Mouse (Mus musculus) kidney, adult 11 months (tissue): ENCODE data around the gene E2f4.

ENCODE experiments used
- DNase-seq: peaks from one replicate; pipeline ENCODE4 v3.0.0; 2022

The E2f4 gene

GRCm38 (mm10) chr8:105318662-105319190, 21.3 kb downstream of the E2f4 start:
- DNase-seq: no peak

GRCm38 (mm10) chr8:105323183-105323582, 25.7 kb downstream of the E2f4 start:
- DNase-seq: no peak

GRCm38 (mm10) chr8:105325641-105326093, 28.2 kb downstream of the E2f4 start:
- no peak for DNase-seq

- peak; percentile 95 for DNase-seq
Observed at GRCm38 (mm10) chr8:105326141-105326672, 28.7 kb downstream of the E2f4 start, which contains the start of the genes Lrrc29 and Tmem208. Gene Lrrc29 (minus strand): TSS chr8:105326278. Gene Tmem208 (plus strand): TSS chr8:105326354.

GRCm38 (mm10) chr8:105326968-105327367, 29.5 kb downstream of the E2f4 start:
- DNase-seq: no peak

GRCm38 (mm10) chr8:105330325-105330724, 32.9 kb downstream of the E2f4 start:
- no peak for DNase-seq

GRCm38 (mm10) chr8:105331469-105331868, 34.0 kb downstream of the E2f4 start:
- DNase-seq: no peak

- no peak for DNase-seq
Observed at GRCm38 (mm10) chr8:105331931-105332330, 34.5 kb downstream of the E2f4 start.

GRCm38 (mm10) chr8:105332523-105332922, 35.1 kb downstream of the E2f4 start:
- DNase-seq: no peak

GRCm38 (mm10) chr8:105336373-105337130, 39.1 kb downstream of the E2f4 start:
- DNase-seq: no peak

GRCm38 (mm10) chr8:105338992-105339391, 41.5 kb downstream of the E2f4 start:
- no peak for DNase-seq

- DNase-seq: no peak
Observed at GRCm38 (mm10) chr8:105339886-105340635, 42.6 kb downstream of the E2f4 start.

GRCm38 (mm10) chr8:105341399-105341798, 43.9 kb downstream of the E2f4 start:
- no peak for DNase-seq

- no peak for DNase-seq
Observed at GRCm38 (mm10) chr8:105342768-105343167, 45.3 kb downstream of the E2f4 start.

GRCm38 (mm10) chr8:105343791-105344574, 46.5 kb downstream of the E2f4 start:
- no peak for DNase-seq

- no peak for DNase-seq
Observed at GRCm38 (mm10) chr8:105345061-105345975, 47.9 kb downstream of the E2f4 start.

- peak; percentile 79 for DNase-seq
Observed at GRCm38 (mm10) chr8:105346611-105347427, 49.4 kb downstream of the E2f4 start.

- DNase-seq: peak; percentile 97
Observed at GRCm38 (mm10) chr8:105347428-105348221, 50.2 kb downstream of the E2f4 start, which contains the start of gene Fhod1. Gene Fhod1 (minus strand): TSS chr8:105347953.

GRCm38 (mm10) chr8:105348450-105349095, 51.1 kb downstream of the E2f4 start, which contains the start of gene Slc9a5:
Gene Slc9a5 (plus strand): TSS chr8:105348843.
- DNase-seq: no peak
